Mouse (Mus musculus): ENCODE results near the gene Dgki. TPM values are rescaled to one million over a fixed set of nuclear protein-coding genes. Genes with fewer than 3 reads are reported as not detected.

The Dgki gene
- total RNA-seq, 2 experiments from 2014 or later = 0.13 to 0.15 TPM

GRCm38 (mm10) chr6:36890776-36891175 lies 409.2 kb downstream of the Dgki start:
- DNase-seq = no peak
- intact Hi-C loops (cut with DNase I) = no loop called here

- peak; percentile 66 to 73 for DNase-seq
- intact Hi-C loops (cut with DNase I) = no loop called here
Observed at GRCm38 (mm10) chr6:36890296-36890695, 409.7 kb downstream of the Dgki start.

- intact Hi-C loops (cut with DNase I) = no loop called here
- no peak for DNase-seq
Observed at GRCm38 (mm10) chr6:36881309-36881708, 418.7 kb downstream of the Dgki start.

GRCm38 (mm10) chr6:36880643-36881263 lies 419.2 kb downstream of the Dgki start:
- DNase-seq = peak in 1 of 2 experiments; percentile 10
- intact Hi-C loops (cut with DNase I) = no loop called here

GRCm38 (mm10) chr6:36877399-36877798 lies 422.6 kb downstream of the Dgki start:
- intact Hi-C loops (cut with DNase I) = no loop called here
- no peak for DNase-seq

GRCm38 (mm10) chr6:36876426-36876825 lies 423.6 kb downstream of the Dgki start:
- DNase-seq = no peak
- intact Hi-C loops (cut with DNase I) = no loop called here

GRCm38 (mm10) chr6:36875926-36876325 lies 424.1 kb downstream of the Dgki start:
- no peak for DNase-seq
- intact Hi-C loops (cut with DNase I) = no loop called here

- DNase-seq = no peak
- intact Hi-C loops (cut with DNase I) = no loop called here
Observed at GRCm38 (mm10) chr6:36872876-36873275, 427.1 kb downstream of the Dgki start.

- no peak for DNase-seq
- intact Hi-C loops (cut with DNase I) = no loop called here
Observed at GRCm38 (mm10) chr6:36868217-36868616, 431.8 kb downstream of the Dgki start.

- intact Hi-C loops (cut with DNase I) = no loop called here
- no peak for DNase-seq
Observed at GRCm38 (mm10) chr6:36858258-36859041, 441.5 kb downstream of the Dgki start.

GRCm38 (mm10) chr6:36857627-36858257 lies 442.2 kb downstream of the Dgki start:
- intact Hi-C loops (cut with DNase I) = no loop called here
- no peak for DNase-seq

GRCm38 (mm10) chr6:36850422-36851129 lies 449.4 kb downstream of the Dgki start:
- intact Hi-C loops (cut with DNase I) = no loop called here
- peak in 1 of 2 experiments; percentile 6 for DNase-seq

GRCm38 (mm10) chr6:36845288-36845687 lies 454.7 kb downstream of the Dgki start:
- intact Hi-C loops (cut with DNase I) = no loop called here
- DNase-seq = no peak

GRCm38 (mm10) chr6:36844258-36844657 lies 455.7 kb downstream of the Dgki start:
- DNase-seq = no peak
- intact Hi-C loops (cut with DNase I) = no loop called here

GRCm38 (mm10) chr6:36843031-36843488 lies 456.9 kb downstream of the Dgki start:
- intact Hi-C loops (cut with DNase I) = no loop called here
- no peak for DNase-seq

- intact Hi-C loops (cut with DNase I) = no loop called here
- DNase-seq = no peak
Observed at GRCm38 (mm10) chr6:36842101-36842922, 457.7 kb downstream of the Dgki start.

- DNase-seq = no peak
- intact Hi-C loops (cut with DNase I) = no loop called here
Observed at GRCm38 (mm10) chr6:36841701-36842100, 458.3 kb downstream of the Dgki start.

- intact Hi-C loops (cut with DNase I) = no loop called here
- no peak for DNase-seq
Observed at GRCm38 (mm10) chr6:36841174-36841573, 458.8 kb downstream of the Dgki start.

- intact Hi-C loops (cut with DNase I) = no loop called here
- no peak for DNase-seq
Observed at GRCm38 (mm10) chr6:36838747-36839146, 461.2 kb downstream of the Dgki start.

GRCm38 (mm10) chr6:36835351-36835750 lies 464.6 kb downstream of the Dgki start:
- intact Hi-C loops (cut with DNase I) = no loop called here

More at GRCm38 (mm10) chr6:36835351-36835750, 464.6 kb downstream of the Dgki start:
- DNase-seq = no peak

All from gastrocnemius, postnatal 36 days (tissue).